Mouse (Mus musculus) embryonic facial prominence, embryonic 14.5 days (tissue): ENCODE measurements around the gene Pde5a. TPM values are rescaled to one million over a fixed set of nuclear protein-coding genes. Genes with fewer than 3 reads are reported as not detected.
A peak's percentile ranks its signal among the peaks of the same experiment; 100 is the strongest.

Experiments used
- ATAC-seq: fragments of 200-750 bp; cut with Nextera tagmentation; 2 replicates; pipeline ENCODE4 v1.8.0; 2017; ENCODE audit warnings: low read depth, moderate number of reproducible peaks, moderate TSS enrichment
- DNase-seq: peaks from one replicate; pipeline ENCODE4 v3.0.0-alpha.2; 2015; ENCODE audit warnings: low spot score
- H3K27ac ChIP-seq: fragments of 300-500 bp; sonication (generic); replicated peaks from 2 replicates; pipeline ENCODE4 v1.5.1; 2014; ENCODE audit warnings: low read depth, mild to moderate bottlenecking, low read length, moderate library complexity
- H3K27me3 ChIP-seq: fragments of 300-500 bp; sonication (generic); replicated peaks from 2 replicates; pipeline ENCODE4 v1.6.1; 2014; ENCODE audit warnings: low read length; ENCODE audit not compliant: control insufficient read depth, insufficient read depth
- H3K36me3 ChIP-seq: fragments of 300-500 bp; sonication (generic); 2 replicates; pipeline ENCODE4 v1.6.1; 2014; ENCODE audit warnings: low read length, mixed read lengths; ENCODE audit not compliant: control insufficient read depth, insufficient read depth
- H3K4me1 ChIP-seq: fragments of 300-500 bp; sonication (generic); 2 replicates; pipeline ENCODE4 v1.6.1; 2014; ENCODE audit warnings: antibody characterized with exemption, low read length; ENCODE audit not compliant: control insufficient read depth, insufficient read depth
- H3K4me2 ChIP-seq: fragments of 300-500 bp; sonication (generic); 2 replicates; pipeline ENCODE4 v1.6.1; 2014; ENCODE audit warnings: low read depth, mild to moderate bottlenecking, low read length, moderate library complexity, mixed read lengths
- H3K4me3 ChIP-seq: fragments of 300-500 bp; sonication (generic); 2 replicates; pipeline ENCODE4 v1.5.1; 2014; ENCODE audit warnings: low read depth, mild to moderate bottlenecking, low read length
- H3K9ac ChIP-seq: fragments of 300-500 bp; sonication (generic); 2 replicates; pipeline ENCODE4 v1.6.1; 2014; ENCODE audit warnings: low read depth, mild to moderate bottlenecking, low read length, moderate library complexity, mixed read lengths
- H3K9me3 ChIP-seq: fragments of 300-500 bp; sonication (generic); 2 replicates; pipeline ENCODE4 v1.6.1; 2016; ENCODE audit warnings: low read length; ENCODE audit not compliant: control insufficient read depth
- WGBS: fragments of 180-500 bp; shearing (Covaris S2); extraction: QIAGEN DNeasy Blood & Tissue Kit; methylation state at CpG from one replicate; pipeline ENCODE4 v1.1.7; 2014; 5-methylcytosine and 5-hydroxymethylcytosine counted together
- polyA plus RNA-seq: library from polyadenylated mRNA; unstranded; fragments of >200 nt; fragmentation: Nextera tagmentation; extraction: Ambion mirVana; gene quantifications from 2 replicates; pipeline ENCODE4 v1.2.1, GENCODE M21; 2014

The Pde5a gene
- polyA plus RNA-seq, result 6.7 and 7.3 TPM in 2 replicates

DNA sequence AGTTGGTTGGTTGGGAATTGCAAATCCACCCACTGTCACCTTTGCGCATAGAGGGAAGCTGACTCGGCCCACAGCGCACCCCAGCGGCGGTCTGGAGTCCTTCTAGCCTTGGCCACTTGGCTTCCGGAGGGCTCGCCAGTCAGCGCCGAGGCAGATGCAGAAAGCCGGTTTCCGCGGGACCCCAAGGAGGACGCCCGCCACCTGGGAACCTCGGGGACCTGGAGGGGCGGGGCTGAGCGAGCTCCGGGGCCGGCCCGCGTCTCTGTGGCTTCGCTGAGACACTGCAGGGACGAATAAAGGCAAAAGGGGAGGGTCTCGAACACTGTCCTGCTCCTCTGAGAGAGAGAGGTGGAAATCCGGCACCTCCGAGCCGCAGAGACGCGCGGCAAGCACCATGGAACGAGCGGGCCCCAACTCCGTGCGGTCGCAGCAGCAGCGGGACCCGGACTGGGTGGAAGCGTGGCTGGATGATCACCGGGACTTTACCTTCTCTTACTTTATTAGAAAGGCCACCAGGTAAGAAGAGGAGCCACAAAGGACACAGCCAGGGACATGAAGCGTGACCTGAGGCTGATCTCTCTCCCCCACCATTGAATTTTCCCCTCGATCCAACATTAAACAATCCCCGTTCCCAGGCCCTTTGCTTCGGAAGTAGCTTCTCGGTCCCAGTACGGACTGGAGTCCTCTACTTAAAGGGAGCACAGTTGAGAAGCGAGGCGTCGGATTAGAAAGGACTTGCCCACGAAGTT lies at the start of gene Pde5a:
Pde5a (plus strand) TSS at position 96 of the 749 bp plus-strand sequence.
- under 1% methylated on average over 49 of the region's 49 CpGs for WGBS
- no peaks in the 10 kb centered on the region for H3K36me3 ChIP-seq
- ATAC-seq, result peak; percentile 72

DNA sequence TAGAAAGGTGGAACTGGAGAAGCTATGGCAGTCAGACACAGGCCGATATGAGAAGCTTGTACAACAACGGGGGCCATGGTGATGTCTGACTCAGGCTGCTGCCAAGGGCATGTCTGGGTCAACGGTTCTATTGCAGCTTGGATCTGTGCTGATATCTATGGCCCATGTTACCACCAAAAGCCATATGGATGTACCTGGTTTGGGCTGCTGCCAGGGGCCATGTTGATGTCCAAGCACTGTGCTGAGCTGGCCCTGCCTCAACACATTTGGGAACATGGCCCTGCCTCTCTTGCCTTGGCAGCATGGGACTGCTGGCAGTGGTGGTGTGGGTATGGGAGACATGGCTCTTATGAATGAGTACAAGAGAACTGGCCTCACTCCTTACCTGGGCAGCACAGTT lies 47.9 kb upstream of the Pde5a start:
- no peak for DNase-seq
- Histone ChIP-seq H3K27ac (no peak overlapping the region), H3K4me2 (no peak overlapping the region), H3K4me1 (0 out of 2 replicates have a peak, but pooled peaks cover 4% of the 10 kb centered on the region), H3K27me3 (no peaks in the 10 kb centered on the region), H3K9ac (no peak overlapping the region), H3K36me3 (no peaks in the 10 kb centered on the region), H3K4me3 (no peak overlapping the region), H3K9me3 (peaks cover 8% of the 10 kb centered on the region; the same call in 1 of the 2 replicates)
- 92% methylated on average over 3 of the region's 3 CpGs for WGBS
- no peak for ATAC-seq

More for the DNA sequence above, at the start of gene Pde5a:
- peak within 1 kb of the TSS; percentile 94 for H3K27ac ChIP-seq
- H3K27me3 ChIP-seq, result no peaks in the 10 kb centered on the region
- peak within 1 kb of the TSS; percentile 69 for H3K4me3 ChIP-seq
- H3K9me3 ChIP-seq, result no peaks in the 10 kb centered on the region
- DNase-seq, result peak; percentile 84
- peak within 1 kb of the TSS; percentile 82 for H3K4me2 ChIP-seq
- H3K9ac ChIP-seq, result peak within 1 kb of the TSS; percentile 84
- peaks cover 8% of the 10 kb centered on the region for H3K4me1 ChIP-seq

DNA sequence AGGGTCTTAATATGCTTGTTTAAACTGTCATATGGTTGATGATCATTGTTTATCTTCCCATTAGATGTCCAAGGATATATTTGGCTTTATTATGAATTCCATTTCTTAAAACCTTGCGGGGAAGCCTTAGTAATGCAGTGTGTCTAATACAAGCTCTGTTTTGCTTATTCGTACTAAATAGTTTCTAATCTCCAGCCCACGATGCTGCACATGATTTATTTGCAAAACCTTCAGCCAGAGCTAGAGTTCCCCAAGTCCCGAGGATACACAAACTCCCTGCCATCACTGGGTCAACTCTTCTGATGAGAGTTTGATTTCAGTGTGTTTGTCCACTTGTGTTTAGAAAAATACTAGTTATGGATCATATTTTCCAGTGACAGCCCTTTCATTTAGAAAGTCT lies 46.4 kb upstream of the Pde5a start:
- 74% methylated on average over 4 of the region's 4 CpGs for WGBS
- DNase-seq (no peak), ATAC-seq (no peak)

DNA sequence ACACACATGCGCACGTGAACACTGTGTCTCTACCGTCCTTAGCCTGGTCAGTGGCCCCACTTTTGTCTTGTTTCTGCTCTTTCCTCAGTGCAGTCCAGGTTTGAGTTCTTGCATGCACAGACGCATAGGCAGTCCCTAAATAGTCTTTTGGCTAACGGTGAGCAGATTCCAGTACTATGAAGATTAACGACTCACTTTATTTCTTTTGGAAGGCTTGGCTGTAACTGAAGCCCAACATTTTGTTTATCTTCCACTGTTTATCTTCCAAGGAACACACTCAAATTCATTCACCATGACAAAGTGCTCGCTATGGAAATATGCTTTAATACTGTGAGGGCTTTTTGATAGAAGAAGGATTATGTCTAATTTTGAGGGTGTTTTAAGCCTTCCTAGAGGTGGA lies 43.9 kb upstream of the Pde5a start:
- Histone ChIP-seq H3K27ac (no peak overlapping the region), H3K4me3 (no peak overlapping the region), H3K27me3 (no peaks in the 10 kb centered on the region), H3K36me3 (no peaks in the 10 kb centered on the region), H3K4me2 (no peak overlapping the region), H3K9ac (no peak overlapping the region), H3K4me1 (no peaks in the 10 kb centered on the region), H3K9me3 (no peaks in the 10 kb centered on the region)
- DNase-seq (peak; percentile 45), ATAC-seq (no peak)
- 65% methylated on average over 7 of the region's 7 CpGs for WGBS

More for the DNA sequence above, 46.4 kb upstream of the Pde5a start:
- Histone ChIP-seq H3K27ac (no peak overlapping the region), H3K4me1 (no peaks in the 10 kb centered on the region), H3K4me2 (no peak overlapping the region), H3K9me3 (peaks cover 8% of the 10 kb centered on the region; the same call in 1 of the 2 replicates), H3K4me3 (no peak overlapping the region), H3K36me3 (no peaks in the 10 kb centered on the region), H3K27me3 (no peaks in the 10 kb centered on the region), H3K9ac (no peak overlapping the region)

DNA sequence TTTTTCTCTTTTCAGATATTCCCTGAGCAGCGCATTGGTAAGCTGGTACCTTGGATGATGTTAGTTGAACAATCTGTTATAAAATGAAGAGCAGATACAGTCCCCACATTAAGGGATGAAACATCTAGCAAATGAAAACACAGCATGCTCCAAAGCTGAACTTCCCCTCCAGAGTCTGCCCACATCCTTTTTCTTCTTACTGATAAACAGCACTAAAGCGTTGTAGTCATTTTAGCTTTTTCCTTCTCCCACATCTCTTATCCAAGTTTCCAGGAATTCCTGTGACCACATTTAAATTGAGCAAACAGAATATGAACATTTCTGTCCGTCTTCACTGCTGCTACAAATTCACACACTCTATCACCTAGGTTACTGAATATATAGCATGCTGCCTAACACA lies 35.7 kb upstream of the Pde5a start:
- WGBS, result 75% methylated on average over 3 of the region's 3 CpGs
- Histone ChIP-seq H3K9me3 (no peaks in the 10 kb centered on the region), H3K4me2 (no peak overlapping the region), H3K27me3 (no peaks in the 10 kb centered on the region), H3K36me3 (no peaks in the 10 kb centered on the region), H3K4me3 (no peak overlapping the region), H3K9ac (no peak overlapping the region), H3K4me1 (no peaks in the 10 kb centered on the region), H3K27ac (no peak overlapping the region)
- ATAC-seq, result no peak
- no peak for DNase-seq

DNA sequence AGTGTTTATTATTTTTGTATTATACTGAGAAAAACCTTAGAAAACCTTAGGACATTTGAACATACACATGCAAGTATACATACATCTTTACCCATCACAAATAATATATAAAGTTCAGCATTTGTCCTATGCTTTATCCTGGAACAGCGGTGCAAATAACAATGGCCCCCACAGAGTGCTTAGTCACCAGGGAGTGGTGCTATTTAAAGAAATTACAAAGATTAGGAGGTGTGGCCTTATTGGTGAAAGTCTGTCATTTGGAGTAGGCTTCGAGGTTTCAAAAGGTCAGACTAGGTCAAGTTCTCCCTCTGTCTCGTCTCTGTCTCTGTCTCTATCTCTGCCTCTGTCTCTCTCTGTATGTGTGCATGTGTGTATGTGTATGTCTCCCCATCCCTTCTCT lies 32.9 kb upstream of the Pde5a start:
- H3K27me3 ChIP-seq, result no peaks in the 10 kb centered on the region
- no peak overlapping the region for H3K9ac ChIP-seq
- H3K4me1 ChIP-seq, result no peaks in the 10 kb centered on the region
- H3K9me3 ChIP-seq, result no peaks in the 10 kb centered on the region
- DNase-seq, result no peak
- ATAC-seq, result no peak
- no peak overlapping the region for H3K4me3 ChIP-seq
- no peak overlapping the region for H3K4me2 ChIP-seq
- H3K36me3 ChIP-seq, result no peaks in the 10 kb centered on the region
- WGBS, result 75% methylated on average over 3 of the region's 3 CpGs
- H3K27ac ChIP-seq, result no peak overlapping the region

DNA sequence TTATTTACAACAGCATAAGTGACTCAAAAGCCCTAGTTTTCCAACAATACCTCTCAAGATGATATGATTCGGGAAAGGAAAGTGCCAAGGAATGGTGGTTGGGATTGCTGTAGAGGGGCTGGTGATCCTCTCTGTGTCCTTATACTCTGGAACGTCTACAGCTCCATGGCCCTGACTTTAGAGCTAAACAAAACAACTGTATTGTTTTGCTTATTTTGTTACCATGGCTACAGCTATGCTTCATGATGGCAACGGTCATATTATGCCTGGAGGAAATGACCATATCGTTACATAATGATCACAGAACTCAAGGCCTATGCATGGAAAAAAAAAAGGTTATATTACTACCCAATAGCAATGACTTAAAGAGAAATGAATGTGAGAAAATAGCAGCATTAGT lies 32.1 kb upstream of the Pde5a start:
- no peak overlapping the region for H3K4me3 ChIP-seq
- DNase-seq, result no peak
- H3K27ac ChIP-seq, result no peak overlapping the region
- no peaks in the 10 kb centered on the region for H3K27me3 ChIP-seq
- H3K4me1 ChIP-seq, result no peaks in the 10 kb centered on the region
- ATAC-seq, result no peak
- no peak overlapping the region for H3K9ac ChIP-seq
- no peaks in the 10 kb centered on the region for H3K36me3 ChIP-seq
- 67% methylated on average over 4 of the region's 4 CpGs for WGBS
- H3K9me3 ChIP-seq, result no peaks in the 10 kb centered on the region
- no peak overlapping the region for H3K4me2 ChIP-seq

DNA sequence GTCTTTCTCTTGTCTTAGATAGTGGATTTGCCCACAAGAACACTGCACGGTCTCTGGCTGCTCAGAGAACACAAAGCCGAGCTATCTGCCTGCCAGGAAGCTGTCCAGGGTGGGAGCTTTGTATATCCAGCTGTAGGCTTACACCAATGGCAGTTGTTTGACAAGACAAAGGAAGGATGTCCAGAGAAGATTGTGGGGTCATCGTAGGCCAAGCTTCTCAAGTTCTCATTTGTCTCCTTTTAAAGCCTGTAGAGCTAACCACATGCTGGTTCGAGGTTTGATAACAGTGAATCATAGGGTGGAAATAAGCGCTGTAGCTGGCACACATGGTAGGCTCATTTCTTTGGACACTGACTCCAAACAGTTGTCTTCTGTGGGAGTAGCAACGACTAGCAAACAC lies 24.5 kb upstream of the Pde5a start:
- Histone ChIP-seq H3K9me3 (no peaks in the 10 kb centered on the region), H3K27me3 (no peaks in the 10 kb centered on the region), H3K27ac (no peak overlapping the region), H3K4me1 (no peaks in the 10 kb centered on the region), H3K36me3 (no peaks in the 10 kb centered on the region), H3K9ac (no peak overlapping the region), H3K4me2 (no peak overlapping the region), H3K4me3 (no peak overlapping the region)
- ATAC-seq (no peak), DNase-seq (peak; percentile 18)
- WGBS, result 37% methylated on average over 6 of the region's 6 CpGs

DNA sequence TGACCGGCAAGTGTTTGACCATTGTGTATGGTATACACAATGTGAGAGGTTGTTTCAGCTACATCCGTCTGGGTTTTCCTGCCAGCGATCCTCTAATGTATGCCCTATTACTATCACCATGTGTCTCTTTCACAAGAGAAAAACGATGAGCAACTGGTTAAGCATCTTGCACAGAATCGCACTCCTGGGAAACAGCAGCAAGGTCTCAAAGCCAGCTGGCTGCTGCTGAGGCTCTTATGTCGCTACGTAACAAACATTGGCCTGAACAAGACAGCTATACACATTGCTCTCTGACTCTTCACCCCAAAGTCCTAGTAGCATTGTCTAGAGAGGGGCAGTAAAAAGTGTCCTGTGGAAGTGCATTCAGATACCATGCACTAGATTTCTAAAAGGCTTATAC lies 23.5 kb upstream of the Pde5a start:
- Histone ChIP-seq H3K27me3 (no peaks in the 10 kb centered on the region), H3K36me3 (no peaks in the 10 kb centered on the region), H3K9ac (no peak overlapping the region), H3K4me1 (no peaks in the 10 kb centered on the region), H3K9me3 (no peaks in the 10 kb centered on the region), H3K4me3 (no peak overlapping the region), H3K27ac (no peak overlapping the region), H3K4me2 (no peak overlapping the region)
- ATAC-seq (no peak), DNase-seq (no peak)
- WGBS, result 92% methylated on average over 7 of the region's 7 CpGs
